Mouse (Mus musculus) adrenal gland, postnatal 10 days (tissue): Measurements from ENCODE around the gene Esrp2. TPM values are rescaled to one million over a fixed set of nuclear protein-coding genes. Genes with fewer than 3 reads are reported as not detected.

Source experiments
- DNase-seq: peaks from one replicate; pipeline ENCODE4 v3.0.0; 2021; ENCODE audit warnings: mixed read lengths
- total RNA-seq, 2 experiments: library from RNA; stranded (reverse); gene quantifications; 2 replicates each; pipeline ENCODE4 v1.2.3; 2021

Esrp2 gene
- total RNA-seq, 2 experiments from 2014 or later: 14.8 to 15.4 TPM

DNA sequence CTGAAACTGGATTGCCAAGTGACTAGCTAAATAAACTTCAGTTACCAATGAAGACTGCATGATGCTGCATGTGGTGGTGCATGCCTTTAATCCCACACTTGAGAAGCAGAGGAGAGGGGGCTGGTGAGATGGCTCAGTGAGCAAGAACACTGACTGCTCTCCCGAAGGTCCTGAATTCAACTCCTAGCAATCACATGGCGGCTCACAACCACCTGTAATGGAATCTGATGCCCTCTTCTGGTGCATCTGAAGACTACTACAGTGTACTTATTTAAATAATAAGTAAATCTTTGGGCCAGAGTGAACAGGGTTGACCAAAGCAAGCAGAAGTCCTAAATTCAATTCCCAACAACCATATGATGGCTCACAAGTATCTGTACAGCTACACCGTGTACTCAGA is 13.3 kb downstream of the Esrp2 start:
- no peak for DNase-seq

DNA sequence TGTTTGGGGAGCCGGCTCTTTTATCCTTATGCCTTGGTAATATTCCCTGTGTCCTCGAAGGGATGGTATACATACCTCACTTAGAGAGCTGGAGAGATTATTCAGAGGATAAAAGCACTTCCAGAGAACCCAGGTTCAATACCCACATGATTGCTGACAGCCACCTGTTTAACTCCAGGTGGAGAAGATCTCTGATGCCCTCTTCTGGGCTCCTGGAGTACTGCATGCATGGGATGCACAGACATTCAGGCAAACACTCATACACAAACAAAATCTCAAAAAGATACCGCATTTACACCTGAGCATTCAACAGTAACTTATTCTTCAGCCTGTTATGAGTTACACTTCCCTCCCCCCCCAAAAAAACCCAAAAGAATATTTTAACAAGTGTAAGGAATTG is 20.9 kb downstream of the Esrp2 start:
- DNase-seq: no peak

- DNase-seq: no peak
Measured at GRCm38 (mm10) chr8:106112514-106112913, 24.3 kb downstream of the Esrp2 start.

DNA sequence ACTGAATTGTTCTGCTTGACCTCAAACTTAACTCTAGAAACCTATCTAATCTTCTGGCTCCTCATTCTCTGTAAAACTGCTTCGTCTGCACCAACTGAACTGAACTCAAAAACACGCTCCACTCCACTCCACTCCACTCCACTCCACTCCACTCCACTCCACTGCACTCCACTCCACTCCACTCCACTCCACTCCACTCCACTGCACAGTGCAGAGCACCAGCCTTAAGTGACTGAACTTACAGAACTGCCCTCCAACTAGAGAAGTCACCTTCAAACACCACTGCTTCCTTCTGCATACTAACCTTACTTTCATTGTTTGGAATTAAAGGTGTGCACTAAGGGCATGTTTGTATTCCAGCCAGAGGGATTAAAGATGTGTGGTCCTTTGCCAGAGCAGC is 24.7 kb downstream of the Esrp2 start:
- no peak for DNase-seq

GRCm38 (mm10) chr8:106108729-106109128 is 28.0 kb downstream of the Esrp2 start:
- no peak for DNase-seq

GRCm38 (mm10) chr8:106108080-106108479 is 28.7 kb downstream of the Esrp2 start:
- no peak for DNase-seq

DNA sequence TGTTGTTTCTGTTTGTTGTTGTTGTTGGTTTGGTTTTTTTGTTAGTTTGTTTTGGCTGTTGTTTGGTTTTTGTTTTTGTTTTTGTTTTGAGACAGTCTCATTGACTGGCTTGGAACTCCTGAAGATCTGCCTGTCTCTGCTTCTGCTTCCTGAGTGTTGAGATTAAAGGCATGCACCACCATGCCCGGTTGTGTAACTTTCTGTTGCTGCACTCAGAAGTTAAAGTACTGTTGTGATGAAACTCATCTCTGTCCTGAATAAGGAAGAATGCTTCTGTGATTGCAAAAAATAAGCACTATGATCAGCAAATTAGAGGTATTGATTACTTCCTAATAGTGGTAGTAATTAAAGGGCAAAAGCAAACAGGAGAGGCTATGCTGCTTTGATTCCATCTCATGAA is 30.6 kb downstream of the Esrp2 start:
- no peak for DNase-seq

DNA sequence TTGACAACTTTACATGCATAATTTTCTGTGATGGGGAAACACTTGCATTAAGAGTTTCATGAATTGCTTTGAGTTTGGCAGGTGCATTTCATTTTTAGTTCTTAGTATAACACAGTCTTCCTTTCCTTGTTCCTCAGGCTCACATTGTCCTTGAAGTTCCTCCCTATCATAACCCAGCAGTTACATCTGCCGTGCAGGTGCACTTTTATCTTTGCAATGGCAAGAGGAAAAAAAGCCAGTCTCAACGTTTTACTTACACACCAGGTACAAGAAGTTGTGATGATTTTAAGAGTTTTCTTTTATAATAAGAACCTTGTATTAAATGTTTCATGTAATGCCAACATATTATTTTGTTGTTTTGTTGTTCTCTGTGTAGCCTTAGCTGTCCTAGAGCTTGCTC is 32.9 kb downstream of the Esrp2 start:
- DNase-seq: no peak

DNA sequence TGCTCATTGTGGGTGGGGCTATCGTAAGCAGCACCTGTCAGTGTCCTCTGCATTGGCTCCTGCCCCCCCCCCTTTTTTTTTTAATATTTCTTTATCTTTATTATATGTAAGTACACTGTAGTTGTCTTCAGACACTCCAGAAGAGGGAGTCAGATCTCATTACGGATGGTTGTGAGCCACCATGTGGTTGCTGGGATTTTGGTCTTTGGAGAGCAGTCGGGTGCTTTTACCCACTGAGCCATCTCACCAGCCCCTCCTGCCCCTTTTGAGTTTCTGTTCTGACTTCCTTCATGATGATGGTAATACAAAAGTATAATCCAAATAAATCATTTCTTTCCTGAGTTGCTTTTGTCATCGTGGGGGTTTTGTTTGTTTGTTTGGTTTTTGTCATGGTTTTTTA is 34.5 kb downstream of the Esrp2 start:
- no peak for DNase-seq

Other genes with a start within 250 kb of the Esrp2 start
- gene Nrn1l, start 243.4 kb downstream of the Esrp2 start, total RNA-seq: under 1 TPM in 1 of 2 experiments, not detected in 1; 0.55 TPM
- gene Pskh1, start 236.5 kb downstream of the Esrp2 start, total RNA-seq: 10 to 100 TPM; 32.9 to 35.6 TPM
- gene Ctrl, start 203.1 kb downstream of the Esrp2 start, total RNA-seq: under 1 TPM; 0.30 to 0.70 TPM
- gene Psmb10, start 198.5 kb downstream of the Esrp2 start, total RNA-seq: 10 to 100 TPM; 58.0 to 66.3 TPM
- gene Lcat, start 193.6 kb downstream of the Esrp2 start, total RNA-seq: 10 to 100 TPM; 39.2 to 89.9 TPM
- gene Slc12a4, start 170.9 kb downstream of the Esrp2 start, total RNA-seq: 10 to 100 TPM; 30.5 to 33.7 TPM
- gene Dpep3, start 157.5 kb downstream of the Esrp2 start, total RNA-seq: not detected
- 10 to 100 TPM; 13.5 to 15.2 TPM for gene Dus2, start 145.6 kb downstream of the Esrp2 start, total RNA-seq
- gene Dpep2nb, start 131.0 kb downstream of the Esrp2 start, total RNA-seq: not detected
- 10 to 100 TPM; 13.1 to 16.2 TPM for gene Ddx28, start 125.1 kb downstream of the Esrp2 start, total RNA-seq
- gene Nfatc3, start 78.1 kb downstream of the Esrp2 start, total RNA-seq: 10 to 100 TPM; 39.1 to 47.7 TPM
- gene Pla2g15, start 13.4 kb upstream of the Esrp2 start, total RNA-seq: 10 to 100 TPM; 17.6 to 21.4 TPM
- gene Slc7a6, start 31.9 kb upstream of the Esrp2 start, total RNA-seq: 10 to 100 TPM; 28.2 to 28.7 TPM
- gene Slc7a6os, start 74.0 kb upstream of the Esrp2 start, total RNA-seq: 10 to 100 TPM; 21.9 to 26.4 TPM
- gene Prmt7, start 74.0 kb upstream of the Esrp2 start, total RNA-seq: 10 to 100 TPM; 24.1 to 31.3 TPM
- gene Smpd3, start 201.0 kb upstream of the Esrp2 start, total RNA-seq: 10 to 100 TPM in 1 of 2 experiments, 1 to 10 TPM in 1; 9.9 to 12.6 TPM